In genomic region chr10:25198575-25198974, GRCm38 (mm10) we compare ENCODE assay signal across 8 mouse cellular contexts.
DNase-seq lines count a peak whose midpoint lies in the region; ATAC-seq lines count a peak whose summit lies in the region.

No protein-coding gene starts in this region.

- no peak overlapping the region for H3K27ac ChIP-seq in kidney, embryonic 15.5 days

- H3K4me2 ChIP-seq in kidney, embryonic 15.5 days, result peak overlapping the region; percentile 28; the same call in 1 of the 2 replicates

- peaks cover 6% of the 10 kb centered on the region; the same call in 1 of the 2 replicates for H3K27me3 ChIP-seq in kidney, embryonic 15.5 days

- intact Hi-C loops in left cerebral cortex, postnatal 10 days (cut with DNase I), result no loop called here

- H3K9me3 ChIP-seq in kidney, embryonic 15.5 days (replicated peaks), result no peaks in the 10 kb centered on the region

- no peak for ATAC-seq in kidney, embryonic 15.5 days (replicated peaks; ENCODE audit: low FRiP score)
- ATAC-seq in inflammation-experienced regulatory T-cells, adult 6 months, result peak; percentile 44

- H3K4me3 ChIP-seq in kidney, embryonic 15.5 days (replicated peaks), result no peak overlapping the region

- WGBS in kidney, embryonic 15.5 days, result 81% methylated on average over 12 of the region's 12 CpGs

- no peaks in the 10 kb centered on the region for H3K36me3 ChIP-seq in kidney, embryonic 15.5 days

- no peak for DNase-seq in kidney, postnatal 14 days
- DNase-seq in CD4-positive helper T cell, adult 2 months (ENCODE audit: low read depth, low spot score), result peak; percentile 23
- DNase-seq in adrenal gland, adult 18-20 months (ENCODE audit: low spot score in 2 of 2), result peak; percentile 16 to 25
- DNase-seq in urinary bladder, adult 2 months (ENCODE audit: low spot score), result no peak
- DNase-seq in left cerebral cortex, postnatal 10 days (ENCODE audit: extremely low spot score in 1 of 2, low spot score in 2 of 2), result no peak
- DNase-seq in kidney, adult 9 months, result no peak

- no peak overlapping the region for H3K9ac ChIP-seq in kidney, embryonic 15.5 days

- peaks cover 21% of the 10 kb centered on the region; the same call in 1 of the 2 replicates for H3K4me1 ChIP-seq in kidney, embryonic 15.5 days

Comparison
In these comparisons a context has a peak if more than half of its experiments do, and no peak if none do; other contexts are left out.
1. DNase-seq: peak in CD4-positive helper T cell, adult 2 months (single experiment) and adrenal gland, adult 18-20 months (2 of 2); none in kidney, postnatal 14 days (single experiment), urinary bladder, adult 2 months (single experiment), left cerebral cortex, postnatal 10 days (0 of 2) and kidney, adult 9 months (single experiment).